ENCODE assay signal across 8 mouse cellular contexts in genomic region chrX:36552055-36552587, GRCm38 (mm10). TPM values are rescaled to one million over a fixed set of nuclear protein-coding genes. Genes with fewer than 3 reads are reported as not detected.
A peak's percentile ranks its signal among the peaks of the same experiment; 100 is the strongest.
DNase-seq lines count a peak whose midpoint lies in the region; ATAC-seq and TF ChIP-seq lines count a peak whose summit lies in the region.

No protein-coding gene starts in this region.

- H3K4me1 ChIP-seq in ES-E14 (ENCODE audit: control insufficient read depth in 2 of 2, insufficient read depth in 2 of 2, low read length in 2 of 2, poor library complexity in 1 of 2), result no peaks in the 10 kb centered on the region
- 0 out of 2 replicates have a peak, but pooled peaks cover 6% of the 10 kb centered on the region for H3K4me1 ChIP-seq in hindbrain, embryonic 15.5 days (replicated peaks)
- H3K4me1 ChIP-seq in stomach, embryonic 14.5 days (ENCODE audit: control insufficient read depth, insufficient read depth, low read length), result no peaks in the 10 kb centered on the region

- in situ Hi-C loops in ES-E14 (cut with MboI; ENCODE audit: low sequenced_read_pairs in 2 of 2, unreplicated experiment in 2 of 2), result no loop called here

- H3K9ac ChIP-seq in ES-E14 (ENCODE audit: insufficient read depth, low read depth, low read length, poor library complexity, severe bottlenecking), result no peak overlapping the region
- H3K9ac ChIP-seq in hindbrain, embryonic 15.5 days, result no peak overlapping the region
- no peak overlapping the region for H3K9ac ChIP-seq in stomach, embryonic 14.5 days (replicated peaks; ENCODE audit: low read depth, low read length)

- no peak overlapping the region for H3K4me2 ChIP-seq in hindbrain, embryonic 15.5 days
- H3K4me2 ChIP-seq in stomach, embryonic 14.5 days (replicated peaks; ENCODE audit: low read depth, low read length), result no peak overlapping the region

- DNase-seq in ES-E14 (ENCODE audit: low read depth, low spot score), result no peak
- peak; percentile 76 for DNase-seq in brain, adult 2 months (ENCODE audit: low read depth, low spot score)
- peak; percentile 64 for DNase-seq in gastrocnemius, adult 18-20 months (ENCODE audit: low spot score)
- peak; percentile 5 to 26 for DNase-seq in left cerebral cortex, adult 8-10 months (ENCODE audit: low spot score in 2 of 2)

- no peaks in the 10 kb centered on the region for H3K36me3 ChIP-seq in ES-E14 (ENCODE audit: control insufficient read depth, insufficient read depth, low read length, poor library complexity, severe bottlenecking)
- H3K36me3 ChIP-seq in hindbrain, embryonic 15.5 days, result no peaks in the 10 kb centered on the region
- no peaks in the 10 kb centered on the region for H3K36me3 ChIP-seq in stomach, embryonic 14.5 days (ENCODE audit: control insufficient read depth, insufficient read depth, low read length)

- H3K27ac ChIP-seq in ES-E14 (ENCODE audit: insufficient read depth, low read depth, low read length, poor library complexity, severe bottlenecking), result no peak overlapping the region
- H3K27ac ChIP-seq in hindbrain, embryonic 15.5 days (replicated peaks), result 0 out of 2 replicates have a peak overlapping the region, but pooled peaks have one; percentile 55
- peak overlapping the region; percentile 91 for H3K27ac ChIP-seq in stomach, embryonic 14.5 days (ENCODE audit: low read length)

- no peaks in the 10 kb centered on the region for H3K27me3 ChIP-seq in hindbrain, embryonic 15.5 days
- no peaks in the 10 kb centered on the region for H3K27me3 ChIP-seq in stomach, embryonic 14.5 days (ENCODE audit: control insufficient read depth, insufficient read depth, low read length)

- no peaks in the 10 kb centered on the region for H3K9me3 ChIP-seq in ES-E14 (ENCODE audit: control insufficient read depth, insufficient read depth, low read depth, low read length)
- no peaks in the 10 kb centered on the region for H3K9me3 ChIP-seq in hindbrain, embryonic 15.5 days
- H3K9me3 ChIP-seq in stomach, embryonic 14.5 days (ENCODE audit: control insufficient read depth, low read depth, low read length), result no peaks in the 10 kb centered on the region

- ATAC-seq in hindbrain, embryonic 15.5 days (ENCODE audit: low FRiP score, low read depth), result peak; percentile 82
- ATAC-seq in megakaryocyte-erythroid progenitor cell, adult 5-6 weeks (replicated peaks; ENCODE audit: low FRiP score, low TSS enrichment, poor library complexity, severe bottlenecking), result peak; percentile 67
- peak; percentile 92 for ATAC-seq in stomach, embryonic 14.5 days (ENCODE audit: insufficient number of reproducible peaks, insufficient read depth, low FRiP score, low read depth)
- ATAC-seq in megakaryocyte, adult 5-6 weeks (ENCODE audit: poor library complexity, severe bottlenecking), result no peak

- WGBS in hindbrain, embryonic 15.5 days, result 31% methylated on average over 5 of the region's 5 CpGs
- 24% methylated on average over 5 of the region's 5 CpGs for WGBS in stomach, embryonic 14.5 days

- H3K4me3 ChIP-seq in ES-E14 (ENCODE audit: insufficient read depth in 1 of 2, low read depth in 1 of 2, low read length in 2 of 2, poor library complexity in 1 of 2, severe bottlenecking in 1 of 2), result no peak overlapping the region
- no peak overlapping the region for H3K4me3 ChIP-seq in hindbrain, embryonic 15.5 days
- H3K4me3 ChIP-seq in stomach, embryonic 14.5 days (ENCODE audit: low read depth, low read length), result no peak overlapping the region

TF ChIP-seq in ES-E14, 5 proteins besides CTCF, POLR2A, EP300 and RAD21:
- TF ChIP-seq MAFK (IDR thresholded peaks at IDR 0.05; ENCODE audit: insufficient read depth, low read depth, low read length), result no peak
- peak; percentile 48; the same call in 1 of the 2 replicates for TF ChIP-seq ZNF384 (IDR thresholded peaks at IDR 0.05; ENCODE audit: low read depth, low read length)
TF ChIP-seq in ES-E14: peak in this region for 1.

RNA-seq across cellular contexts. Expression of gene Pgrmc1, which starts 45.9 kb away (rescaled TPM):
- total RNA-seq in ES-E14 (2012; rRNA removed), result 195 and 225 TPM in 2 replicates
- 10 to 100 TPM in 1 of 2 experiments, 1 to 10 TPM in 1; 7.3 to 10.6 TPM for total RNA-seq in gastrocnemius, adult 18-20 months (2021)
- 607 and 612 TPM in 2 replicates for polyA plus RNA-seq in hindbrain, embryonic 15.5 days (2015; fragmentation: Nextera tagmentation; extraction: Ambion mirVana)
- total RNA-seq in left cerebral cortex, adult 8-10 months (2022), result 100 to 1,000 TPM; 272 to 296 (median 284) TPM
- total RNA-seq in megakaryocyte-erythroid progenitor cell, adult 5-6 weeks (2014; fragmentation: Nextera tagmentation), result 74.8 and 75.4 TPM in 2 replicates
- 80.5 and 109 TPM in 2 replicates for total RNA-seq in megakaryocyte-erythroid progenitor cell, adult 5-6 weeks (2017)
- polyA plus RNA-seq in stomach, embryonic 14.5 days (2014; fragmentation: Nextera tagmentation; extraction: Ambion mirVana), result 245 and 259 TPM in 2 replicates
- total RNA-seq in megakaryocyte, adult 5-6 weeks (2015), result 40.1 and 45.5 TPM in 2 replicates
- 29.4 and 47.8 TPM in 2 replicates for total RNA-seq in megakaryocyte, adult 5-6 weeks (2017)
